Mouse (Mus musculus): ENCODE results near the gene Ghrhr.

- TF ChIP-seq CTCF (IDR thresholded peaks at IDR 0.05; ENCODE audit: low read depth) = no peak
- TF ChIP-seq EP300 (IDR thresholded peaks at IDR 0.05; ENCODE audit: low read depth) = no peak
Measured at GRCm38 (mm10) chr6:55344291-55345016, 31.6 kb upstream of the Ghrhr start.
